Mouse (Mus musculus) forebrain, embryonic 10.5 days (tissue): ENCODE results near the gene Jak1. TPM values are rescaled to one million over a fixed set of nuclear protein-coding genes. Genes with fewer than 3 reads are reported as not detected.

Source experiments
- DNase-seq: peaks from one replicate; pipeline ENCODE4 v3.0.0-alpha.2; 2017; ENCODE audit warnings: low spot score; ENCODE audit errors: extremely low spot score
- H3K27ac ChIP-seq: fragments of 300-500 bp; sonication (generic); 2 replicates; pipeline ENCODE4 v1.5.1; 2016; ENCODE audit warnings: mild to moderate bottlenecking
- H3K27me3 ChIP-seq: fragments of 300-500 bp; sonication (generic); 2 replicates; pipeline ENCODE4 v1.6.1; 2016; ENCODE audit warnings: mild to moderate bottlenecking; ENCODE audit not compliant: poor library complexity, severe bottlenecking
- H3K36me3 ChIP-seq: fragments of 300-500 bp; sonication (generic); replicated peaks from 2 replicates; pipeline ENCODE4 v1.6.1; 2016; ENCODE audit warnings: mild to moderate bottlenecking, moderate library complexity
- H3K4me1 ChIP-seq: fragments of 300-500 bp; sonication (generic); 2 replicates; pipeline ENCODE4 v1.6.1; 2016
- H3K4me3 ChIP-seq: fragments of 300-500 bp; sonication (generic); 2 replicates; pipeline ENCODE4 v1.5.1; 2016; ENCODE audit warnings: mild to moderate bottlenecking, moderate library complexity
- H3K9me3 ChIP-seq: fragments of 300-500 bp; sonication (generic); 2 replicates; pipeline ENCODE4 v1.6.1; 2016; ENCODE audit warnings: mild to moderate bottlenecking, moderate library complexity
- WGBS: fragments of 180-500 bp; shearing (Covaris S2); methylation state at CpG from one replicate; pipeline ENCODE4 v1.1.7; 2016; 5-methylcytosine and 5-hydroxymethylcytosine counted together
- polyA plus RNA-seq: library from polyadenylated mRNA; unstranded; fragments of >200 nt; fragmentation: Nextera tagmentation; extraction: Ambion mirVana; gene quantifications from 2 replicates; pipeline ENCODE4 v1.2.1, GENCODE M21; 2016

The Jak1 gene
- polyA plus RNA-seq, 1 experiment from 2014 or later, result 42.4 TPM

DNA sequence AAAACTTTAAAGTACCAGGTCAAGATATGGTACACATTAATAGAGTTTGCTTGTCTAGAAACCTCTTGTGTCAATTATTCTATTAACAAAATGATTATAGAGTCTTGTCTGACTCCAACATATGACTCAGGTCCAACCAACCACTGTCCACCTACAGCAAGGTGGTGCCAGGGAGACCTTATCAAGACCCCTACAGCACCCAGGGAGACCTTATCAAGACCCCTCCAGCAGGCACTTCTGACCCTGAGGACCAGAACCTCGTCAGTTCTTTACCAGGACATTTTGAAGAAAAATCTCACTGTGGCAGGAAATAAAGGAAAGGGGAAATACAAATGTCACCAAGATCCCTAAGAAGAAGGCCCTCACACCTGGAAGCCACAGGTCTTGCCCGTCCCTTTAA is 18.5 kb downstream of the Jak1 start:
- H3K27me3 ChIP-seq, result no peaks in the 10 kb centered on the region
- WGBS, result 80% methylated on average over 2 of the region's 2 CpGs
- H3K9me3 ChIP-seq, result no peaks in the 10 kb centered on the region
- no peak overlapping the region for H3K27ac ChIP-seq
- DNase-seq, result no peak
- no peak overlapping the region for H3K4me3 ChIP-seq
- H3K36me3 ChIP-seq, result no peaks in the 10 kb centered on the region
- no peaks in the 10 kb centered on the region for H3K4me1 ChIP-seq

DNA sequence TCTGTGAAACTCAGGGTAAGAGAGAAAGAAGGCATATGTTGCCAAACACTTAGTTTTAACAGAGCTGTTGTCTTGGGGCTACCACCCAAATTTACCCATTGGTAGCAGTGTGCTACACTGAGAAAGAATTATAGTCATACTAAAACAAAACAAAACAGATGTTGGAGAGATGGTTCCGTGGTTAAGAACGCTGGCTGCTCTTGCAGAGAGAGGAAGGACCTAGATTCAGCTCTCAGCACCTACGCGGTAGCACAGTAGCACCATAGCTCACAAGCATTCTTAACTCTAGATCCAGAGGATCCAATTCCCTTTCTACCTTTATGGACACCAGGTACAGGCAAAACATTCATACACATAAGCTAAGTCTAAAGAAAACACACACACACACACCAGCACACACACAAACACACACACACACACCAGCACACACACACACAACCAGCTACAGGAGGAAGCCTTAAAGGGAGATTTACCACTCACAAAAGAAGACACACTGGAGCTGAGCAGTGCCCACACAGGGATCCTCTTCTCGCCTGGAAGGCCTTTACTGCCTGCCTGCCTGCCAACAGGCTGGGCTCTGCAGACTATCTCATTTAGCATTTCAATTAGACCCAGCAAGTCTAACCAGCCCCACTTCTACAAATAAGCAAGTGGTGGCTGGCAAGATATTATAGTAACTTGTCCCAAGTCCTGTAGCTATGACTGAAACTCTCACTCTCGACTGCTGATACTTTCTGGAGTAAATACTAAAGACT is 20.6 kb downstream of the Jak1 start:
- H3K27ac ChIP-seq, result no peak overlapping the region
- no peaks in the 10 kb centered on the region for H3K27me3 ChIP-seq
- no peaks in the 10 kb centered on the region for H3K36me3 ChIP-seq
- no peak overlapping the region for H3K4me3 ChIP-seq
- H3K4me1 ChIP-seq, result peaks cover 5% of the 10 kb centered on the region; the same call in 1 of the 2 replicates
- H3K9me3 ChIP-seq, result no peaks in the 10 kb centered on the region
- 82% methylated on average over 6 of the region's 6 CpGs for WGBS
- no peak for DNase-seq

DNA sequence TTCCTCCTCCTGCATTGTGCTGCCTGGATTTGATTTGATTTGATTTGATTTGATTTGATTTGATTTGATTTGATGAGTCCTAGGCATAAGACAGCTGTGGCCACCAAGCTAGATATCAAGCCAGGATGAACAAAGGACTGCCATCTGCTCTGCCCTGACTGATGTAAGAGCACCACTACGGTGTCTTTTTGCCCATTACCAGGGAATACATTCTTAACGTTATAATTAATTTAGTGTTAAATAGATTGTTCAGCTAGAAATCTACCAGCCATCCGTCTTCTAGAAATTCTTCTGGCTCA is 24.3 kb downstream of the Jak1 start:
- Histone ChIP-seq H3K27me3 (no peaks in the 10 kb centered on the region), H3K36me3 (no peaks in the 10 kb centered on the region), H3K4me3 (no peak overlapping the region), H3K4me1 (peaks cover 5% of the 10 kb centered on the region; the same call in 1 of the 2 replicates), H3K27ac (no peak overlapping the region), H3K9me3 (no peaks in the 10 kb centered on the region)
- DNase-seq, result no peak
- WGBS, result 90% methylated on average over 3 of the region's 3 CpGs

DNA sequence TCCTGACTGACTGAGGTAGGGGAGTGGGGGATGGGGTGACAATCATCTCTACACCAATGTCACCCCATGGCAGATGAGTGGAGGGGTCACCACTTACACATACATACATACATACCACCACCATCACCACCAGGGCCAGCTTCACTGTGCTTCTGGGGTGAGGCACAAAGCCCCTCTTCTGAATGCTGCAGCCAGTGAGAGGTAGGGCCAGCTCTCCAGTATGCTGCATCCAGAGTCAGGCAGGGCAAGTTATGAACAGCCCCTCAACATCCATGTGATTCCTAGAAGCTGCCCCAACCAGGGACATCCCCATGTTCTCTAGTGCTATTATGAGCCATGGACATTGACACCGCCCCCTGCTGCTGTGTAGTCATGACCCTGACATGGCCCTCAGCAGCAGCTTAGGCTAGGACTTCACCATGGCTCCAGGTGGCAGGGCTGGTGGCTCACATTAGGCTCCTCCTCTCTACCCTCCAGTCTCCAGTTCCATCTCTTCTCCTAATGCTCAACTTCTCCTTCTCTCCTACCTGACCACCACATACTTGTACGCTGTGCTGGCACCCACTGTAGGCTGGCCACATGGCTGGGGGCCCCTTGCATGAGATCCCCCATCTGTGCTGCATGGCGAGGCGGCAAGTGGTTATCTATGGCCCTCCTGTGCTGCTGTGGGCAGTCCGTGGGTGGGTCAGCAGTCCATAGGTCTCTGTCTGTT is 24.8 kb downstream of the Jak1 start:
- no peaks in the 10 kb centered on the region for H3K27me3 ChIP-seq
- H3K36me3 ChIP-seq, result no peaks in the 10 kb centered on the region
- H3K4me1 ChIP-seq, result peaks cover 5% of the 10 kb centered on the region; the same call in 1 of the 2 replicates
- DNase-seq, result no peak
- WGBS, result 93% methylated on average over 5 of the region's 5 CpGs
- no peak overlapping the region for H3K4me3 ChIP-seq
- no peak overlapping the region for H3K27ac ChIP-seq
- no peaks in the 10 kb centered on the region for H3K9me3 ChIP-seq

DNA sequence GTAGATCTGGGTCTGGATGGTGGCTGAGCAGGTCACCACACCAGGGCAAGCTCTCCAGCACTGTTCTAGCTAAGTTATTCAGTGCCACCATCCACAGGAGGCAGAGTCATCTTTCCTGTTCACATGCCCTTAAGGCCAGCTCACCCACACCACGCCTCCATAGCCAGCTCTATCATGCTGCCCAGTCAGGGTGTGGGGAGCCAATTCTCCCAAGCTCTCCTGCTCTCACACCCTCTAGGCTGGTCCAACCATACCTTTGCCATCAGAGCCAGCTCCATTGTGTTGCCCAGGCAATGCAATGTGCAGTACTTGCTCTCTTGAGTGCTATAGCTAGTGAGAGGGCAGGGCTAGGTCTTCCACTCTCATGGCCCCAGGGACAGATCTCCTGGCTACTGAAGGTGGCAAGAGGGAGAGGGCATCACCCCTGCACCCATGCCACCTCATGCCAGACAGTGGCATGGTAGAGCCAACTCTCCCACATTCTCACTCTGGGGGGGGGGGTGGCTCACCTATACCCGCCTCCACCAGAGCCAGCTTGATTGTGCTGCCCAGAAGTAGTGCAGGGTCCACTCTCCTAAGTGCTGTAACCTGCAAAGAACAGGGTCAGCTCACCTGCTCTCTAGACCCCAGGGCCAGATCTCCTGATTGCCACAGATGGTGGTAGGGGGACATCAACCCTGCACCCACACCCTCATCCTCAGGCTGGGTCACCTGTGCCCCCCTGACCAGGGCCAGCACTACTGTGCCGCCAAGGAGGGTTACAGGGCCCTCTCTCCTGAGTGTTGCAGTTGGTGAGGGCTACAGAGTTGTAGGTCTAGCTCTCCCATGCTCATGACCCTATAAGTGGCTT is 25.5 kb downstream of the Jak1 start:
- WGBS, result 89% methylated on average over 3 of the region's 3 CpGs
- no peaks in the 10 kb centered on the region for H3K27me3 ChIP-seq
- H3K9me3 ChIP-seq, result no peaks in the 10 kb centered on the region
- DNase-seq, result no peak
- no peak overlapping the region for H3K4me3 ChIP-seq
- H3K27ac ChIP-seq, result no peak overlapping the region
- H3K4me1 ChIP-seq, result peaks cover 5% of the 10 kb centered on the region; the same call in 1 of the 2 replicates
- H3K36me3 ChIP-seq, result no peaks in the 10 kb centered on the region

DNA sequence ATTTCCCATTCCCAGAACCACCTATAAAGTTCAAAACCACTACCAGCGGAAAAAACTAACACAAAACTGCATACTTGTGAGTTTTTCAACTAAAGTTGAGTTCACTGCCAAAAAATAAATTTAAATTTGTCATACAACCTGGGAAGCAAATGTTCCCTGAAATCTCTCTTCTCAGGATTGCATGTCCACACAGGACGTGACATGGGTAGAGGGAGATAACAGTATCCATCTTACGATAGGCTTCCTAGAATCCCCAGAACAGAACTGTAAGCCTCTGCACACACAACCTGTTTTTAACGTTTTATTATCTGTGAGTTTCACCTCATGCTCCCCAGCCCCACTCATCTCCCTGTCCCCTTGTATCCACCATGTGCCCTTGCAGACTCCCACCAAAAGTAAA is 26.5 kb downstream of the Jak1 start:
- Histone ChIP-seq H3K4me3 (no peak overlapping the region), H3K4me1 (peaks cover 5% of the 10 kb centered on the region; the same call in 1 of the 2 replicates), H3K9me3 (no peaks in the 10 kb centered on the region), H3K27me3 (no peaks in the 10 kb centered on the region), H3K27ac (no peak overlapping the region), H3K36me3 (no peaks in the 10 kb centered on the region)
- no peak for DNase-seq
- 92% methylated on average over 4 of the region's 4 CpGs for WGBS

DNA sequence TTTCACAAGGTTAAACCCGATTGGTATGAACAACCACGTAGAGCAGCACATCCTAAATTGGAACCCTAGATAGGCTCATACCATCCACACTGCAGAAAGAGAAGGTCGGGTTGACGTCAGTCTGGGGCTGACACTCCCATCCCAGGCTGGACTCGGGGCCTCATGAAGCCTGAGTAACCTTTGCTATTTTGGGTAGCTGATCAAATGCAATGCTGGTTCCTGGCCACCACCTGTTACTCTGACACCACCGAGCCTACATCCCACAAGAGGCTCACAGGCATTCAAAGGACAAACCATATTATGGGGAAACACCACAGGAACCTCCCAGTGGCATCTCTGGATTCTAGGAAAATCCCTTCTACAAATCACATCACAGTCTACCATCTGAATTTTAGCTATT is 28.3 kb downstream of the Jak1 start:
- H3K4me1 ChIP-seq, result peaks cover 5% of the 10 kb centered on the region; the same call in 1 of the 2 replicates
- WGBS, result 87% methylated on average over 6 of the region's 6 CpGs
- no peaks in the 10 kb centered on the region for H3K27me3 ChIP-seq
- H3K4me3 ChIP-seq, result no peak overlapping the region
- H3K9me3 ChIP-seq, result no peaks in the 10 kb centered on the region
- DNase-seq, result no peak
- no peak overlapping the region for H3K27ac ChIP-seq
- no peaks in the 10 kb centered on the region for H3K36me3 ChIP-seq

DNA sequence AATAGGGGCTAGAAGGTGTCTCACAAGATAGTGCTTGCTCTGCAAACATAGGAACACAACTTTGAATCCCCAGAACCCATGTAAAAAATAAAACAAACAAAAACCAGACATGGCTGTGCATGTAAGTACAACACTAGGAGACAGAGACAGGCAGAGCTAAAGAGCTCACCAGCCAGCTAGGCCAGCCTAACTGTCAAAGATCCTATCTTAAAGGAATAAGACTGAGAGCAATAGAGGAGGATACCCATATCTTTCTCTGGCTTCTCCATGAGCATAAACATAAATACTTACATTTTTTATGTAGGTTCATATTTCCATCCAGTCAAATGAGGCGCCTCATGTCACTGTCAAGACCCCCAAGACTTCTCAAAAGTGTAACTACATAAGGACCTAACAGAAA is 29.1 kb downstream of the Jak1 start:
- H3K4me1 ChIP-seq, result peaks cover 5% of the 10 kb centered on the region; the same call in 1 of the 2 replicates
- no peak for DNase-seq
- no peaks in the 10 kb centered on the region for H3K9me3 ChIP-seq
- H3K27ac ChIP-seq, result no peak overlapping the region
- 88% methylated on average over 1 of the region's 1 CpGs for WGBS
- H3K36me3 ChIP-seq, result no peaks in the 10 kb centered on the region
- no peaks in the 10 kb centered on the region for H3K27me3 ChIP-seq
- H3K4me3 ChIP-seq, result no peak overlapping the region

DNA sequence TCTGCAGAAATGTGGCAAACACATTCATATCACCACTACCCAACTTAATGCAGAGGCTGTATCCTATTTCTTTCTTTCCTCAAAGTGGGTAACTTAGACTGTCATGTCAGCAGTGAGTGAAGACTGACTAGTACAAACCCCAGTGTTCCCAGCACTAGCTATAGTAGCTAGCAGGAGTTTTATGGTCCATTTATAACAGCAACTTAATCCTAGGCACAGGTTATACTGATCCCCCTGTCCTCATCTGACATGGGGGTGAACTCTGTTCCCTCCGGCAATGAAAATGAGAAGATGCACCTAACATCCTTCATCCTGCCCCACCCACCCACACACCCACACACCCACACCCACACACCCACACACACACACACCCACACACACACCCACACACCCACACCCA is 30.3 kb downstream of the Jak1 start:
- no peak for DNase-seq
- no peaks in the 10 kb centered on the region for H3K9me3 ChIP-seq
- H3K4me3 ChIP-seq, result no peak overlapping the region
- no peaks in the 10 kb centered on the region for H3K4me1 ChIP-seq
- WGBS, result 86% methylated on average over 1 of the region's 1 CpGs
- no peaks in the 10 kb centered on the region for H3K36me3 ChIP-seq
- H3K27me3 ChIP-seq, result no peaks in the 10 kb centered on the region
- H3K27ac ChIP-seq, result no peak overlapping the region

DNA sequence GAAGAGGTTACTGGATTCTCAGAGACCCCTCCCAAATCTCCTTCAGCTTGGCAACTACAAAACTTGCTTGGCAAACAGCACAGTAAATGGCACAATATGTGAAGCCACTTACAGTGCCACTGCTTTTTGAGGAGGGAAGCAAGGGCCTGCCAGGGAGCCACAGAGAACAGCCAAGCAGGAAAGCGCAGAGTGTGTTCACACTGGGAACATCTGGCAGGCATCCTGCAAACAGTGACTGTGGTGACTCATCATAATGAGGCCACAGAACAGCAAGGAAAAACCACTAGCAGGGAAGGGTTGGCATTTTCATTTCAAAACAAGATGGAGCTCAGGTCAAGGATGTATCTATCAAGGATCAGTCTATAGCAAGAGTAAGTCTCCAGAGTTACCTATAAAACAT is 30.8 kb downstream of the Jak1 start:
- WGBS, result 82% methylated on average over 1 of the region's 1 CpGs
- Histone ChIP-seq H3K4me1 (no peaks in the 10 kb centered on the region), H3K27me3 (no peaks in the 10 kb centered on the region), H3K4me3 (no peak overlapping the region), H3K27ac (no peak overlapping the region), H3K36me3 (no peaks in the 10 kb centered on the region), H3K9me3 (no peaks in the 10 kb centered on the region)
- DNase-seq, result no peak

DNA sequence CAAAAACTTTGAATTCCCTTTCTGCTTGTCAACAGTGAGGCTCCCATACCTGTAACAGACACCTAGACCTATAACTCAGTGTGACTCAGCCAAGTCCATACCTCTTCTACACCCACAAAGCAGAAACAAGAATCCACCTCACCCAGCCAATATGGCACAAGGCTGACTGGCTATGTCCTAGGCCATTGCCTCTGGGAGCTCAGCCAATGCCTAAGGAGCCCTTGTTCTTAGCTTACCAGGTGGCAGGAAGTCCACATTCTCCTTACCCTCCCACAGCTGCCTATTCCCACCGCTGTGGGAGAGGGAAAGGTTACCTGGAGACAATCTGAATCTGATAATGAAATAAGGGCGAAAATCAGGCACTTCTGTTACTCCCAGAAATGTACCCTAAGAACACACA is 34.5 kb downstream of the Jak1 start:
- no peaks in the 10 kb centered on the region for H3K36me3 ChIP-seq
- H3K27ac ChIP-seq, result no peak overlapping the region
- no peaks in the 10 kb centered on the region for H3K27me3 ChIP-seq
- peaks cover 3% of the 10 kb centered on the region; the same call in 1 of the 2 replicates for H3K9me3 ChIP-seq
- no peak overlapping the region for H3K4me3 ChIP-seq
- DNase-seq, result no peak
- WGBS, result 79% methylated on average over 2 of the region's 2 CpGs
- no peaks in the 10 kb centered on the region for H3K4me1 ChIP-seq

DNA sequence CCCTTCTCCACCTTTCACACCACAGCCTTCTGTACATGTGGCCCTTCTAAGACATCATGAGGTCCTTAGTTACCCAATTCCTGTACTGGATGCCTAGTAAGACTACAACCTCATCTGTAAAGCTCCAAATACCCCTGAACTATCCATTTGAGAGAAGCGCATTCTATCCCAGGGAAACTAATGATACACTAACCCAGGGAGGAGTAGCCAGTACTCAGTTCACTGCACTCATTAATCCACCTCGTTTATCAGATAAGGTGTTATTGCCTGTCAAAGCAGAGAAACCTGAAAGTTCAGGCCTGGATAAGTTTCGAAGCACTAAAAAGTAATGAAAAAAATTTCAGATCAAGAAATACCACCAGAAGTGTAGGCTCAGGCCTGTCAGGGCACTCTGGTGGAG is 37.7 kb downstream of the Jak1 start:
- Histone ChIP-seq H3K4me3 (no peak overlapping the region), H3K27me3 (no peaks in the 10 kb centered on the region), H3K27ac (no peak overlapping the region), H3K36me3 (no peaks in the 10 kb centered on the region), H3K9me3 (peaks cover 3% of the 10 kb centered on the region; the same call in 1 of the 2 replicates), H3K4me1 (no peaks in the 10 kb centered on the region)
- WGBS, result 89% methylated on average over 3 of the region's 3 CpGs
- no peak for DNase-seq

DNA sequence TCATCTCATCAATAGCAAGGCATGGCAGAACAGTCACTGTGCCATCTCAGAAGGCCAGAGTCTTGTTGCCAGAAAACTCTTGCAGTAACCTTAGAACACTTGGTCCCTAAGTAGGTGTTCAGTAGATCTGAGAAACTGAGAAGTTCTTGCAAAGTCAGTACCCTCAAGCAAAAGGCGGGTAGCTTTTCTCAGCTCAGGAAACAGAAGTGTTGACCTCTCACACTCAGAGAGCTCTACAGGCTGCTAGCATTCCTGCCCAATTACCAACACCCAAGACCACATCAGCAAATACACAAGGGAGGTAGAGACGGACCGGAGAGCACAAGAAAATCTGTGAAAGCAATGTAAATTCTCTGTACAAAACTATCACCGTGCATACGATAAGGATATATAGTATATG is 39.1 kb downstream of the Jak1 start:
- 90% methylated on average over 5 of the region's 5 CpGs for whole genome bisulfite sequencing
- H3K4me3 ChIP-seq, result no peak overlapping the region
- no peak for DNase-seq
- peaks cover 3% of the 10 kb centered on the region; the same call in 1 of the 2 replicates for H3K9me3 ChIP-seq
- H3K4me1 ChIP-seq, result no peaks in the 10 kb centered on the region
- no peaks in the 10 kb centered on the region for H3K27me3 ChIP-seq
- no peaks in the 10 kb centered on the region for H3K36me3 ChIP-seq
- no peak overlapping the region for H3K27ac ChIP-seq
